Mouse (Mus musculus): ENCODE measurements around the gene Timp3. TPM values are rescaled to one million over a fixed set of nuclear protein-coding genes. Genes with fewer than 3 reads are reported as not detected.

Gene Timp3
- polyA plus RNA-seq, 1 experiment from 2014 or later = 18.0 TPM

GRCm38 (mm10) chr10:86332942-86333341 lies 32.8 kb downstream of the Timp3 start:
- Histone ChIP-seq H3K27me3 (no peaks in the 10 kb centered on the region), H3K27ac (no peak overlapping the region), H3K4me2 (no peak overlapping the region), H3K9me3 (no peaks in the 10 kb centered on the region), H3K36me3 (replicated peaks) (no peaks in the 10 kb centered on the region), H3K4me1 (0 out of 2 replicates have a peak, but pooled peaks cover 1% of the 10 kb centered on the region), H3K9ac (no peak overlapping the region), H3K4me3 (replicated peaks) (no peak overlapping the region)
- 85% methylated on average over 3 of the region's 3 CpGs for WGBS
- ATAC-seq (ENCODE audit: low FRiP score) = no peak

- Histone ChIP-seq H3K4me1 (0 out of 2 replicates have a peak, but pooled peaks cover 6% of the 10 kb centered on the region), H3K4me2 (no peak overlapping the region), H3K27me3 (no peaks in the 10 kb centered on the region), H3K9ac (no peak overlapping the region), H3K9me3 (no peaks in the 10 kb centered on the region), H3K27ac (no peak overlapping the region), H3K36me3 (replicated peaks) (no peaks in the 10 kb centered on the region), H3K4me3 (replicated peaks) (no peak overlapping the region)
- WGBS = 58% methylated on average over 8 of the region's 8 CpGs
- ATAC-seq (ENCODE audit: low FRiP score) = no peak
Observed at GRCm38 (mm10) chr10:86334581-86334980, 34.4 kb downstream of the Timp3 start.

DNA sequence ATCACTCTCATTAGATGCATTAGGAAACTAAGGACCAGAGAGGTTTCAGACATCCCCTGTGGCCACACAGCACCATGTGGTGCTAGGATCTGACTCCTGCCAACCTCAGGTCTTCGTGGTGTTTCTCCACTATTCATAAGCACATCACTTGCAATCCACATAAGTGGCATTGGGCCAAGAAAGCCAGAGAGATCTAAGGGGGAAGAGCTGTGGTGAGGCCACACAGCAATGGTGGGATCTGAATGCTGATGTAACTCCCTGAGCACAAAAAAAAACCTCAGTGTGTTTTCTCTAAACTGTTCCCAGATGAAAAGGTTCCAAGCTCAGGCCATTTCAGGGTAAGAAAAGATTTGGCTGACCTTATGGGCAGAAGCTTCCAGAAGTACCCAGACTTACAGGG lies 36.3 kb downstream of the Timp3 start:
- WGBS = 73% methylated on average over 1 of the region's 1 CpGs
- peaks cover 8% of the 10 kb centered on the region for H3K4me1 ChIP-seq
- H3K27ac ChIP-seq = no peak overlapping the region
- no peaks in the 10 kb centered on the region for H3K36me3 ChIP-seq (replicated peaks)
- H3K9me3 ChIP-seq = no peaks in the 10 kb centered on the region
- no peak overlapping the region for H3K4me3 ChIP-seq (replicated peaks)
- H3K9ac ChIP-seq = no peak overlapping the region
- no peaks in the 10 kb centered on the region for H3K27me3 ChIP-seq
- no peak for ATAC-seq (ENCODE audit: low FRiP score)
- H3K4me2 ChIP-seq = no peak overlapping the region

DNA sequence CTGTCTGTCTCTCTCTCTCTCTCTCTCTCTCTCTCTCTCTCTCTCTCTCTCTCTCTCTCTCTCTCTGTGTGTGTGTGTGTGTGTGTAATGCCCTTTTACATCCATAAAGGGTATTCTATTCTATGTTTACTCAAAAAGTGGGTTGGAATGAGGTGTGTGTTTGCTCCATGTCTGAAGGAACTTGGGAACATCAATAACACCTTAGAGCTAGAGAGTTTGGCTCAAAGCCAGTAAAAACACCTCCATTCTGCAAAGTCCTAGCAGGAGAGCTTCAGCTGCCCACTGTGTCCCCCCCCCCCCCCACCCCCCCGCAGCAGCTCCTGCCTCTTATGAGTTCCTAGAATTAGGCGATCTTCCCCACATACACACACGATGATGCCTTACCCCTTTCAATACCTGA lies 37.1 kb downstream of the Timp3 start:
- Histone ChIP-seq H3K9ac (no peak overlapping the region), H3K4me3 (replicated peaks) (no peak overlapping the region), H3K27me3 (no peaks in the 10 kb centered on the region), H3K4me2 (no peak overlapping the region), H3K36me3 (replicated peaks) (no peaks in the 10 kb centered on the region), H3K4me1 (peaks cover 15% of the 10 kb centered on the region), H3K9me3 (no peaks in the 10 kb centered on the region), H3K27ac (no peak overlapping the region)
- ATAC-seq (ENCODE audit: low FRiP score) = no peak
- 39% methylated on average over 3 of the region's 3 CpGs for WGBS

GRCm38 (mm10) chr10:86338121-86338715 lies 38.0 kb downstream of the Timp3 start:
- WGBS = 38% methylated on average over 4 of the region's 4 CpGs
- no peak for ATAC-seq (ENCODE audit: low FRiP score)
- Histone ChIP-seq H3K9me3 (no peaks in the 10 kb centered on the region), H3K4me1 (peaks cover 23% of the 10 kb centered on the region), H3K27ac (no peak overlapping the region), H3K4me3 (replicated peaks) (no peak overlapping the region), H3K36me3 (replicated peaks) (no peaks in the 10 kb centered on the region), H3K9ac (no peak overlapping the region), H3K27me3 (no peaks in the 10 kb centered on the region), H3K4me2 (no peak overlapping the region)

- peaks cover 23% of the 10 kb centered on the region for H3K4me1 ChIP-seq
- H3K27me3 ChIP-seq = no peaks in the 10 kb centered on the region
- H3K27ac ChIP-seq = no peak overlapping the region
- H3K9ac ChIP-seq = no peak overlapping the region
- H3K4me3 ChIP-seq (replicated peaks) = no peak overlapping the region
- ATAC-seq (ENCODE audit: low FRiP score) = no peak
- no peak overlapping the region for H3K4me2 ChIP-seq
- 0 out of 2 replicates have a peak, but pooled peaks cover 4% of the 10 kb centered on the region for H3K36me3 ChIP-seq (replicated peaks)
- 89% methylated on average over 4 of the region's 4 CpGs for WGBS
- no peaks in the 10 kb centered on the region for H3K9me3 ChIP-seq
Observed at GRCm38 (mm10) chr10:86339121-86339520, 38.9 kb downstream of the Timp3 start.

- 0 out of 2 replicates have a peak, but pooled peaks cover 4% of the 10 kb centered on the region for H3K36me3 ChIP-seq (replicated peaks)
- no peak for ATAC-seq (ENCODE audit: low FRiP score)
- H3K4me2 ChIP-seq = no peak overlapping the region
- no peaks in the 10 kb centered on the region for H3K9me3 ChIP-seq
- no peak overlapping the region for H3K27ac ChIP-seq
- 81% methylated on average over 2 of the region's 2 CpGs for WGBS
- no peaks in the 10 kb centered on the region for H3K27me3 ChIP-seq
- peaks cover 23% of the 10 kb centered on the region for H3K4me1 ChIP-seq
- H3K9ac ChIP-seq = no peak overlapping the region
- H3K4me3 ChIP-seq (replicated peaks) = no peak overlapping the region
Observed at GRCm38 (mm10) chr10:86339649-86340379, 39.6 kb downstream of the Timp3 start.

GRCm38 (mm10) chr10:86340421-86340820 lies 40.2 kb downstream of the Timp3 start:
- Histone ChIP-seq H3K4me3 (replicated peaks) (no peak overlapping the region), H3K4me2 (no peak overlapping the region), H3K9ac (no peak overlapping the region), H3K36me3 (replicated peaks) (0 out of 2 replicates have a peak, but pooled peaks cover 4% of the 10 kb centered on the region), H3K9me3 (no peaks in the 10 kb centered on the region), H3K27me3 (no peaks in the 10 kb centered on the region), H3K27ac (no peak overlapping the region), H3K4me1 (peaks cover 23% of the 10 kb centered on the region)
- WGBS = 80% methylated on average over 7 of the region's 7 CpGs
- ATAC-seq (ENCODE audit: low FRiP score) = no peak

DNA sequence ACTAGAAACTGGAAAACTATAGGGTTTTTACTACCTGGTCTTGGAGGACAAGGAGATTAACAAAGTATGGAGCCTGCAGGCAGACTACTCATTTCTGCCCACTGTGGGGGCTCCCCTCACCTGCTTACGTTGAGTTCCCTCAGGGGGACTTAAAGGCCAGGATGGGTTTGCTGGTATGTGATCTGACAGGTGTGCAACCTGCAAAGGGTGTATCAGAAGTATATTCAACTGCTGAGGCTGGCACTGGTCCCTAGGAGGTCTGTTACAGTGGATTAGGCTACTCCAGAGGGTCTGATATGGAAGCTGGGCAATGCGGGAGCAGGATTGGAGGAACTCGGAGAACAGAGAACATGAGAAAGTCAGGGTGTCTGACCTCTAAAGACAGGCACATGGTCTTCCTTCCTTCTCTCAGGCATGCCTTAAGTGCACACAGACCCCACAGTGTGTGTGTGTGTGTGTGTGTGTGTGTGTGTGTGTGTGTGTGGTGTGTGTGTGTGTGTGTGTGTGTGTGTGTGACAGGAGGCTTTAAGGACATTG lies 40.9 kb downstream of the Timp3 start:
- Histone ChIP-seq H3K4me3 (replicated peaks) (no peak overlapping the region), H3K4me1 (peaks cover 23% of the 10 kb centered on the region), H3K27me3 (no peaks in the 10 kb centered on the region), H3K36me3 (replicated peaks) (0 out of 2 replicates have a peak, but pooled peaks cover 4% of the 10 kb centered on the region), H3K9me3 (no peaks in the 10 kb centered on the region), H3K4me2 (no peak overlapping the region), H3K27ac (no peak overlapping the region), H3K9ac (no peak overlapping the region)
- no peak for ATAC-seq (ENCODE audit: low FRiP score)
- WGBS = 74% methylated on average over 3 of the region's 3 CpGs

- Histone ChIP-seq H3K4me1 (peaks cover 23% of the 10 kb centered on the region), H3K27ac (no peak overlapping the region), H3K9ac (no peak overlapping the region), H3K4me2 (no peak overlapping the region), H3K9me3 (no peaks in the 10 kb centered on the region), H3K4me3 (replicated peaks) (no peak overlapping the region), H3K27me3 (no peaks in the 10 kb centered on the region), H3K36me3 (replicated peaks) (0 out of 2 replicates have a peak, but pooled peaks cover 4% of the 10 kb centered on the region)
- ATAC-seq (ENCODE audit: low FRiP score) = no peak
- 25% methylated on average over 8 of the region's 8 CpGs for WGBS
Observed at GRCm38 (mm10) chr10:86341589-86341988, 41.4 kb downstream of the Timp3 start.

GRCm38 (mm10) chr10:86342151-86342550 lies 42.0 kb downstream of the Timp3 start:
- Histone ChIP-seq H3K27ac (no peak overlapping the region), H3K36me3 (replicated peaks) (0 out of 2 replicates have a peak, but pooled peaks cover 4% of the 10 kb centered on the region), H3K4me3 (replicated peaks) (no peak overlapping the region), H3K27me3 (no peaks in the 10 kb centered on the region), H3K9ac (no peak overlapping the region), H3K4me1 (peaks cover 23% of the 10 kb centered on the region), H3K4me2 (no peak overlapping the region), H3K9me3 (no peaks in the 10 kb centered on the region)
- ATAC-seq (ENCODE audit: low FRiP score) = no peak
- WGBS = 80% methylated on average over 4 of the region's 4 CpGs

DNA sequence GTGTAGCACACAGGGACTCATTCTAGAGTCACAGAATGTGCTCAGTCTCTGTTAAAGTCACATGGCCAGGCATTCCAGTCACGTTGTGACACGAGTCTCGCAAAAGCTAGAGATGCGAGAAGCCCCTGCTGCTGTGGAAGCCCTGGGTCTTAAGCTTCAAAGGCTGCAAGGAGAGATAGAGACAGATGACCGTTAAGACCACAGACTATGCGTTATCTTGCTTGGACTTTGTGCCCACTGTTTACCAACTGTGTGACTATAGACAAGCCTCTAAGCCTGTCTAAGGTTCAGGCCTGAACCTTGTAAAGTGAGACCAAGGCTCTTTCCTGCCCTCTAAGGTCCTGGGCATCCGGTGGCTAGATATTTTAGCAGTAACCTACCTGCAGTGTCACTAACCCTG lies 42.5 kb downstream of the Timp3 start:
- WGBS = 71% methylated on average over 7 of the region's 7 CpGs
- Histone ChIP-seq H3K4me3 (replicated peaks) (no peak overlapping the region), H3K4me1 (peaks cover 23% of the 10 kb centered on the region), H3K27ac (no peak overlapping the region), H3K36me3 (replicated peaks) (0 out of 2 replicates have a peak, but pooled peaks cover 4% of the 10 kb centered on the region), H3K4me2 (no peak overlapping the region), H3K27me3 (no peaks in the 10 kb centered on the region), H3K9ac (no peak overlapping the region), H3K9me3 (no peaks in the 10 kb centered on the region)
- no peak for ATAC-seq (ENCODE audit: low FRiP score)

All from forebrain, embryonic 12.5 days (tissue).